Mouse (Mus musculus) urinary bladder, postnatal 36 days (tissue): ENCODE measurements at regions not wholly inside any gene's neighbourhood (a gene's known extent, or its start where the extent isn't known, plus 50 kb on each side); places are given as distances from the start of the nearest gene placed in this dataset.

ENCODE experiments used
- DNase-seq, 2 experiments: peaks; one replicate each; pipeline ENCODE4 v3.0.0; 2022; ENCODE audit warnings: low spot score in 2 of 2, mixed read lengths in 1 of 2

- DNase-seq = no peak
These were observed 134.3 kb downstream of the Moxd1 start for GRCm38 (mm10) chr10:24357636-24358035.

GRCm38 (mm10) chr10:24361424-24361823, 138.1 kb downstream of the Moxd1 start:
- no peak for DNase-seq

GRCm38 (mm10) chr10:24365369-24365768, 142.1 kb downstream of the Moxd1 start:
- no peak for DNase-seq

GRCm38 (mm10) chr10:24367010-24367409, 143.7 kb downstream of the Moxd1 start:
- DNase-seq = no peak

GRCm38 (mm10) chr10:24373957-24374356, 150.6 kb downstream of the Moxd1 start:
- no peak for DNase-seq

- DNase-seq = no peak
These were observed 156.0 kb downstream of the Moxd1 start for GRCm38 (mm10) chr10:24379291-24379690.

- no peak for DNase-seq
These were observed 157.4 kb downstream of the Moxd1 start for GRCm38 (mm10) chr10:24380478-24381273.

- DNase-seq = peak in 1 of 2 experiments; percentile 35
These were observed 158.6 kb downstream of the Moxd1 start for GRCm38 (mm10) chr10:24381917-24382316.

GRCm38 (mm10) chr10:24384061-24384460, 160.7 kb downstream of the Moxd1 start:
- no peak for DNase-seq

GRCm38 (mm10) chr10:24388229-24388628, 164.9 kb downstream of the Moxd1 start:
- no peak for DNase-seq

GRCm38 (mm10) chr10:24391039-24391438, 167.7 kb downstream of the Moxd1 start:
- no peak for DNase-seq

- no peak for DNase-seq
These were observed 168.7 kb downstream of the Moxd1 start for GRCm38 (mm10) chr10:24392066-24392465.

- DNase-seq = peak in 1 of 2 experiments; percentile 59
These were observed 172.9 kb downstream of the Moxd1 start for GRCm38 (mm10) chr10:24395999-24396784.

GRCm38 (mm10) chr10:24397125-24397524, 173.8 kb downstream of the Moxd1 start:
- DNase-seq = no peak

GRCm38 (mm10) chr10:24404851-24405250, 181.5 kb downstream of the Moxd1 start:
- no peak for DNase-seq

- DNase-seq = no peak
These were observed 183.6 kb downstream of the Moxd1 start for GRCm38 (mm10) chr10:24406953-24407352.

GRCm38 (mm10) chr10:24407411-24408227, 184.3 kb downstream of the Moxd1 start:
- DNase-seq = no peak

GRCm38 (mm10) chr10:24409976-24410375, 185.3 kb upstream of the Ccn2 start:
- no peak for DNase-seq

- no peak for DNase-seq
These were observed 184.4 kb upstream of the Ccn2 start for GRCm38 (mm10) chr10:24410885-24411284.

- no peak for DNase-seq
These were observed 172.6 kb upstream of the Ccn2 start for GRCm38 (mm10) chr10:24422498-24423160.

GRCm38 (mm10) chr10:24433737-24434367, 161.4 kb upstream of the Ccn2 start:
- no peak for DNase-seq
